Mouse (Mus musculus): ENCODE measurements around the gene Tmem164. TPM values are rescaled to one million over a fixed set of nuclear protein-coding genes. Genes with fewer than 3 reads are reported as not detected.

The Tmem164 gene
- polyA plus RNA-seq, 1 experiment from 2014 or later, result 53.4 TPM

DNA sequence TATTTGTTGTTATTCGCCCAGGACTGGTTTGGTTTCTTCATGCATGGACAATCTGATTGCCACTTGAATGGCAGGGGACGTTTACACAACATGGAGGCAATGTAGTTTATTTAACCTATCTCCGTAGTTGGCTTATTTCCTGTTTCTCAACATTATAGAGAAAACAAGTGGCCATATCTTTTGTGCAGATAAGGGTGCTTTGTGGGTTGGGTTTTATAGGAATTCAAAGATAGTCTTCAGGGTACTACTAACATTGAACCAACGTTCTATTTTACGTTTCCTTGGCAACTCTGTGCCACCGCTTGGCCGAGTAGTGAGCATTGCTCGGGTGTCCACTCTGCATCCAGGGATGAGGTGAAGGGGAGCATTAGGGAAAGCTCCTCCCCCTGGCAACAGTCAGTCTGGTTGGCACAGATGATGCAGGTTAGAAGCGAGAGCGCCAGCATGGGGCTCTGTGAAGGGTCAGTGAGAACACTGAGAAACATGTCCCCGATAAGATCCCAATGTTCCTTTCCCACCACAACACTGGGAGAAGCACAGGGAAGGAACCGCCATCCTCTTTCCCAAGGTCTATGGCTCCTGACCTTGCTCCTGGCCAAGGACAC is 148.8 kb downstream of the Tmem164 start:
- peak overlapping the region; percentile 27; the same call in 1 of the 2 replicates for H3K27ac ChIP-seq
- ATAC-seq (replicated peaks; ENCODE audit: insufficient number of reproducible peaks, insufficient read depth, low FRiP score, low read depth), result no peak
- no peak overlapping the region for H3K4me2 ChIP-seq
- WGBS, result 71% methylated on average over 12 of the region's 12 CpGs
- H3K9ac ChIP-seq, result no peak overlapping the region
- no peaks in the 10 kb centered on the region for H3K36me3 ChIP-seq
- H3K27me3 ChIP-seq, result no peaks in the 10 kb centered on the region
- no peak overlapping the region for H3K4me3 ChIP-seq
- H3K4me1 ChIP-seq (replicated peaks), result peaks cover 55% of the 10 kb centered on the region
- H3K9me3 ChIP-seq (replicated peaks), result no peaks in the 10 kb centered on the region

DNA sequence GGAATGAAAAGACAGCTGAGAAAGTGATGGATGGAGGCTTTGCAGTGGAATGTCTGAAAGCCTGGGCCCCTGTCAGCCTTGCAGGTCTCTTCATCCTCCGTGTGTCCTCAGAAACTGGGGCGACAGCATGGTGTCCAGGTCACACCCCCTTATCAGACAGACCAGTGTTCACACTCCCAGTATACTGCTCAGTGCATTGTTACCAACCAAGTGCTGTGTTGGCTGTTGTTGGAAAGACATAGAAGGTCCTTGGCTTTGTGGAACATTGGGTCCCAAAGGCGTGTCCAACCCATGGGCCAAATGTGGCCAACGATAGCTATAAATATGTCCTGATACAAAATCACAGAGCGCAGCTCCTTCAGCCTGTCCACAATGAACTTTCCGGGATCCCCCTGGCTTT is 149.4 kb downstream of the Tmem164 start:
- Histone ChIP-seq H3K9me3 (replicated peaks) (no peaks in the 10 kb centered on the region), H3K4me2 (no peak overlapping the region), H3K27ac (peak overlapping the region; percentile 27; the same call in 1 of the 2 replicates), H3K4me3 (no peak overlapping the region), H3K36me3 (no peaks in the 10 kb centered on the region), H3K9ac (no peak overlapping the region), H3K4me1 (replicated peaks) (peaks cover 55% of the 10 kb centered on the region), H3K27me3 (no peaks in the 10 kb centered on the region)
- WGBS, result 71% methylated on average over 6 of the region's 6 CpGs
- ATAC-seq (replicated peaks; ENCODE audit: insufficient number of reproducible peaks, insufficient read depth, low FRiP score, low read depth), result no peak

- H3K36me3 ChIP-seq, result no peaks in the 10 kb centered on the region
- no peak for ATAC-seq (replicated peaks; ENCODE audit: insufficient number of reproducible peaks, insufficient read depth, low FRiP score, low read depth)
- no peak overlapping the region for H3K4me2 ChIP-seq
- H3K9me3 ChIP-seq (replicated peaks), result no peaks in the 10 kb centered on the region
- WGBS, result 51% methylated on average over 3 of the region's 3 CpGs
- H3K9ac ChIP-seq, result no peak overlapping the region
- peaks cover 51% of the 10 kb centered on the region for H3K4me1 ChIP-seq (replicated peaks)
- H3K27ac ChIP-seq, result peak overlapping the region; percentile 83
- no peaks in the 10 kb centered on the region for H3K27me3 ChIP-seq
- H3K4me3 ChIP-seq, result no peak overlapping the region
These were observed 151.0 kb downstream of the Tmem164 start for GRCm38 (mm10) chrX:142832221-142832620.

- Histone ChIP-seq H3K9me3 (replicated peaks) (no peaks in the 10 kb centered on the region), H3K4me1 (replicated peaks) (peaks cover 47% of the 10 kb centered on the region), H3K36me3 (no peaks in the 10 kb centered on the region), H3K4me3 (no peak overlapping the region), H3K9ac (no peak overlapping the region), H3K4me2 (no peak overlapping the region), H3K27me3 (no peaks in the 10 kb centered on the region), H3K27ac (peak overlapping the region; percentile 83)
- ATAC-seq (replicated peaks; ENCODE audit: insufficient number of reproducible peaks, insufficient read depth, low FRiP score, low read depth), result peak; percentile 76
- WGBS, result 51% methylated on average over 13 of the region's 13 CpGs
These were observed 152.1 kb downstream of the Tmem164 start for GRCm38 (mm10) chrX:142833164-142833796.

GRCm38 (mm10) chrX:142834807-142835206 is 153.6 kb downstream of the Tmem164 start:
- 57% methylated on average over 6 of the region's 6 CpGs for WGBS
- no peaks in the 10 kb centered on the region for H3K36me3 ChIP-seq
- peaks cover 40% of the 10 kb centered on the region for H3K4me1 ChIP-seq (replicated peaks)
- H3K9ac ChIP-seq, result no peak overlapping the region
- H3K9me3 ChIP-seq (replicated peaks), result no peaks in the 10 kb centered on the region
- peak overlapping the region; percentile 83 for H3K27ac ChIP-seq
- H3K4me2 ChIP-seq, result no peak overlapping the region
- no peak for ATAC-seq (replicated peaks; ENCODE audit: insufficient number of reproducible peaks, insufficient read depth, low FRiP score, low read depth)
- no peaks in the 10 kb centered on the region for H3K27me3 ChIP-seq
- no peak overlapping the region for H3K4me3 ChIP-seq

DNA sequence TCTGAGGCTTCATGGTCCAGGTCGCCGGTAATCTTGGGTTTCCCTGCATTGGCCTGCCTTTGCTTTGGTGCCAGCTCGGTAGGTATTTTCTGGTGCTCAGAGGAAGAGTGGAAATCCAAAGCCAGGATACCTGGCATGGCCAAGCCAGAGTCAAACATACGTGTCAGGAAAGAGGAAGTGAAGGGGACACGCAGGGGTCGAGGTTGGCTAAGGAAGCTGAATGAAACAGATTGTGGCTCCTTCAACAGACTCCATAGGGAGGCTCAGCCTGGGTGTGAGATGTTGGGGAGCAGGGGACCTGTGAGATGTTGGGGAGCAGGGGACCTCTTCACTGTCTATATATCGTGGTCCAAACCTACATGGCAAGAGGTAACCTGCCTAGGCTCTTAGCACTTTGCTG is 155.2 kb downstream of the Tmem164 start:
- Histone ChIP-seq H3K4me3 (no peak overlapping the region), H3K9me3 (replicated peaks) (no peaks in the 10 kb centered on the region), H3K36me3 (no peaks in the 10 kb centered on the region), H3K4me2 (no peak overlapping the region), H3K4me1 (replicated peaks) (peaks cover 30% of the 10 kb centered on the region), H3K27me3 (no peaks in the 10 kb centered on the region), H3K9ac (no peak overlapping the region), H3K27ac (no peak overlapping the region)
- no peak for ATAC-seq (replicated peaks; ENCODE audit: insufficient number of reproducible peaks, insufficient read depth, low FRiP score, low read depth)
- WGBS, result 87% methylated on average over 7 of the region's 7 CpGs

DNA sequence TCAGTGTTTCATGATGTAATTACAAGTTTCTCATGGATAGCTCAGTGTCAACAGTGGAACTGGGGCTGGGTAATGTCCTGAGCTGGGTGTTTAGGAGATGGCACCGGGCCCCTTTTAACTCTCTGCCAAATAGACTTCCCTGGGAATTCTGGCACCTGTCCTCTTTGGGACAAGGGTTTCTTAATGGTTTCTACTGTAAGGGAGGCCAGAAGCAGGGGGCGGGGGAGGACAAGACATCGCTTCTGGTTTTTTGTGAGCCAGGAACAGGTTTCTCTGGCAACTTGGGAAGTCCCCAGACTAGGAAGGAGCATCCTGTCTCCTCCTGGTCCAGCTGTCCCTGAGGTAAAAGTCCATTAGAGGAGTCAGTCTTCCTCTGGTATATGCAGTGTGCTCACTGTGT is 156.1 kb downstream of the Tmem164 start:
- H3K27me3 ChIP-seq, result no peaks in the 10 kb centered on the region
- ATAC-seq (replicated peaks; ENCODE audit: insufficient number of reproducible peaks, insufficient read depth, low FRiP score, low read depth), result no peak
- H3K36me3 ChIP-seq, result no peaks in the 10 kb centered on the region
- WGBS, result 78% methylated on average over 3 of the region's 3 CpGs
- no peak overlapping the region for H3K4me2 ChIP-seq
- no peak overlapping the region for H3K27ac ChIP-seq
- peaks cover 26% of the 10 kb centered on the region for H3K4me1 ChIP-seq (replicated peaks)
- H3K9ac ChIP-seq, result no peak overlapping the region
- no peak overlapping the region for H3K4me3 ChIP-seq
- H3K9me3 ChIP-seq (replicated peaks), result no peaks in the 10 kb centered on the region

- no peak for ATAC-seq (replicated peaks; ENCODE audit: insufficient number of reproducible peaks, insufficient read depth, low FRiP score, low read depth)
- Histone ChIP-seq H3K4me3 (no peak overlapping the region), H3K9ac (no peak overlapping the region), H3K27ac (0 out of 2 replicates have a peak overlapping the region, but pooled peaks have one; percentile 24), H3K4me1 (replicated peaks) (peaks cover 12% of the 10 kb centered on the region), H3K36me3 (no peaks in the 10 kb centered on the region), H3K27me3 (no peaks in the 10 kb centered on the region), H3K9me3 (replicated peaks) (no peaks in the 10 kb centered on the region), H3K4me2 (no peak overlapping the region)
- WGBS, result 68% methylated on average over 2 of the region's 2 CpGs
These were observed 157.6 kb downstream of the Tmem164 start for GRCm38 (mm10) chrX:142838841-142839240.

DNA sequence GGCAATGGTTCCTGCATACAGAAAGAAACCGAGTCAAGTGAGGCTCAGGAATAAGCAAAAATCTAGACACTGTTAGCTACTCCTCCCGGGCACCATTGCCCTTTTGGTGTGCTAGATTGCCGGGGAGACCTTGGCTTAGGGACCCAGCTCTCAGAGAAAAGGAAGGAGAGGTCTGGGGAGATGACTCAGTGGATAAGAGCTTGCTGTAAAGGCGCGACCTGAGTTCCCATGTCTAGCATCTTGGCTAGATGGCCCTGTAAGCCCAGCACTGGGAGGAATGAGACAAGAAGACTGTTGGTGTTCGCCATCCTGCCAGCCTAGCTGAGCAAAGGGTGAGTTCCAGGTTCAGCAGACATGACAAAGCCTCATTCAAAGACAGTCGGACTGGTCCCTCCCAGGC is 158.2 kb downstream of the Tmem164 start:
- Histone ChIP-seq H3K9ac (no peak overlapping the region), H3K9me3 (replicated peaks) (no peaks in the 10 kb centered on the region), H3K4me2 (no peak overlapping the region), H3K36me3 (no peaks in the 10 kb centered on the region), H3K4me3 (no peak overlapping the region), H3K27me3 (no peaks in the 10 kb centered on the region), H3K4me1 (replicated peaks) (peaks cover 8% of the 10 kb centered on the region), H3K27ac (0 out of 2 replicates have a peak overlapping the region, but pooled peaks have one; percentile 24)
- ATAC-seq (replicated peaks; ENCODE audit: insufficient number of reproducible peaks, insufficient read depth, low FRiP score, low read depth), result no peak
- WGBS, result 79% methylated on average over 7 of the region's 7 CpGs

DNA sequence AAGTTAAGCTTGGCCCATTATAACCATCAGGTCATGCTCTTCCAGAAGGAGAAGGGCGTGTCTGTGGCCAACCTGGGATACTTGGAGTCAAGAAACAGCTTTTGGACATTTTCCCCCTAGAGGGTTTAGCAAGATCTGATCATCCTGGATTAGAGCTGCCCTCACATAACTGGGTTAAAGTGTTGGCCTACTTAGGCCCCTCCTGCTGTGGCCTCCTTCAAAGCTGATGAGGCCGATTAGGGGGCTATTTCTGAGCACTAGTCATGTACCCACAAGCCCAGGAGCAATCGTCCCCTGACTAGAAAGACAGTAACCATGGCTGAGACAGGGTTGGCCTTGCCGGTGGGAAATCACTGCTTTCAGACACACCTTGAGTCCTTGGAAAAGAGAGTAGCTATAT is 160.7 kb downstream of the Tmem164 start:
- Histone ChIP-seq H3K9me3 (replicated peaks) (no peaks in the 10 kb centered on the region), H3K9ac (no peak overlapping the region), H3K36me3 (no peaks in the 10 kb centered on the region), H3K4me1 (replicated peaks) (peaks cover 2% of the 10 kb centered on the region; the same call in 1 of the 2 replicates), H3K27ac (no peak overlapping the region), H3K27me3 (no peaks in the 10 kb centered on the region), H3K4me3 (no peak overlapping the region), H3K4me2 (no peak overlapping the region)
- no peak for ATAC-seq (replicated peaks; ENCODE audit: insufficient number of reproducible peaks, insufficient read depth, low FRiP score, low read depth)
- WGBS, result 67% methylated on average over 4 of the region's 4 CpGs

- Histone ChIP-seq H3K4me2 (no peak overlapping the region), H3K9ac (no peak overlapping the region), H3K36me3 (no peaks in the 10 kb centered on the region), H3K27me3 (no peaks in the 10 kb centered on the region), H3K9me3 (replicated peaks) (no peaks in the 10 kb centered on the region), H3K4me3 (no peak overlapping the region), H3K27ac (no peak overlapping the region), H3K4me1 (replicated peaks) (0 out of 2 replicates have a peak, but pooled peaks cover 2% of the 10 kb centered on the region)
- 70% methylated on average over 6 of the region's 6 CpGs for WGBS
- no peak for ATAC-seq (replicated peaks; ENCODE audit: insufficient number of reproducible peaks, insufficient read depth, low FRiP score, low read depth)
These were observed 165.1 kb downstream of the Tmem164 start for GRCm38 (mm10) chrX:142846266-142846665.

DNA sequence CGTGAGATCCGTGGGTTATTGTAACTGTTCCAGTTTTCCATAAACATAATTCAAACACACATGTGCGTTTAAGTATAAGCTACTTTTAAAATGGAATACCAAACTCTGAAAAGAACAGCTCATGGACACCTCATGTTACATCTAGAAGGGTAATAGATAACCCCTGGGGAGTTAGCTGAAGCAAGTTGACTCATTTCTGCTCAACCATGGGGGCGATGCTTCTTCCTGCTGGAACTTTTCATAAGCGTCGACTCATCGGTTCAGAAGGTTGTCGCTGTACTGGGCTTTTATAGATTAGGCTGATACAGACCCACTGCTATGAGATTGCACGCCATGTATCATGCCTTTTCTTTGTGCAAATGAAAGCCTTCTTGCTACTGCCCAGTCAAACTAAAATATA is 166.8 kb downstream of the Tmem164 start:
- Histone ChIP-seq H3K27me3 (no peaks in the 10 kb centered on the region), H3K9me3 (replicated peaks) (no peaks in the 10 kb centered on the region), H3K36me3 (no peaks in the 10 kb centered on the region), H3K4me3 (no peak overlapping the region), H3K27ac (no peak overlapping the region), H3K9ac (no peak overlapping the region), H3K4me1 (replicated peaks) (0 out of 2 replicates have a peak, but pooled peaks cover 2% of the 10 kb centered on the region), H3K4me2 (no peak overlapping the region)
- ATAC-seq (replicated peaks; ENCODE audit: insufficient number of reproducible peaks, insufficient read depth, low FRiP score, low read depth), result no peak
- 83% methylated on average over 9 of the region's 9 CpGs for WGBS

Measured in heart, embryonic 15.5 days (tissue).